Mouse (Mus musculus) CD4-positive helper T cell, adult 2 months (primary cell): Measurements from ENCODE around the gene Yaf2.

Experiments
- DNase-seq: peaks from one replicate; pipeline ENCODE4 v3.0.0-alpha.2; 2012; ENCODE audit warnings: low read depth, missing footprints, low spot score

The Yaf2 gene

GRCm38 (mm10) chr15:93287628-93288027, 49.1 kb downstream of the Yaf2 start:
- DNase-seq = no peak

DNA sequence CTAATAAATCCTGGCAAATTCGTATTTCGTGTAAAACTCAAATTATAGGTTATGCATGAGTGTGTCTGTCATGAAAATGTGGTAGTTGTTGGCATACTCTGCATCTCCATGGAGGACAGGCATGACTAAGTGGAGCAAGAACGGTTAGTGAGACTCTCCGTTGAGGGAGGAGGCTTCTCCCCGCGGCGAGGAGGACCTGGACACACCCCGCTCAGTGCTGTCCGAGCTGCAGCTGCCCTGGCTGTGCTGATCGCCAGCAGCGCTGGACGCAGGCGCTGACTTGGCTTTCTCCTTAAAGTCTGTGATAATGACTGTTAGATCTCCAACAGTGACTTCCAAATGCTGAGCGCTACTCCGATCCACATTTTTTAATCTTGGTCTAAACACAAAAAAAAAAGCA, 51.5 kb downstream of the Yaf2 start:
- DNase-seq = no peak

- no peak for DNase-seq
These were observed 52.4 kb downstream of the Yaf2 start for GRCm38 (mm10) chr15:93284326-93284725.

GRCm38 (mm10) chr15:93283349-93283748, 53.4 kb downstream of the Yaf2 start:
- DNase-seq = peak; percentile 19

- DNase-seq = peak; percentile 13
These were observed 60.5 kb downstream of the Yaf2 start for GRCm38 (mm10) chr15:93276276-93276675.

DNA sequence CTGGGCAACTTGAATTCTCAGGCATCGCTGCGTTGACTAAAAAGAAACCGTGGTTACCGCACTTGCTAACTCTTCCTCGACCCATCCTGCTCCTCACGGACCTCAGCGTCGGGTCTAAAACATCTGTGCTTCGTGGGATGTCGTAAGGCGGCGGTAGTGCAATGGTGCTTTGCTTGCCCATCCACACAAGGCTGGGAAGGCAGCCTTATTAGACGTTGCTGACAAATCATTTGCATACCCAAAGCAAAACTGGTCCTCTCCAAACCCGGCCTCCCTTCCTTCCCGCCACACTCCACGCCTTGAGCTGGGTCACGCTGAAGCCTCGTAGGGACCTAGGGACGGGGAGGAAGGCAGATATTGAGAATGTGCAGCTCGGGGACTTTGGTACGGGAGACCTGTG, 61.1 kb downstream of the Yaf2 start:
- no peak for DNase-seq

DNA sequence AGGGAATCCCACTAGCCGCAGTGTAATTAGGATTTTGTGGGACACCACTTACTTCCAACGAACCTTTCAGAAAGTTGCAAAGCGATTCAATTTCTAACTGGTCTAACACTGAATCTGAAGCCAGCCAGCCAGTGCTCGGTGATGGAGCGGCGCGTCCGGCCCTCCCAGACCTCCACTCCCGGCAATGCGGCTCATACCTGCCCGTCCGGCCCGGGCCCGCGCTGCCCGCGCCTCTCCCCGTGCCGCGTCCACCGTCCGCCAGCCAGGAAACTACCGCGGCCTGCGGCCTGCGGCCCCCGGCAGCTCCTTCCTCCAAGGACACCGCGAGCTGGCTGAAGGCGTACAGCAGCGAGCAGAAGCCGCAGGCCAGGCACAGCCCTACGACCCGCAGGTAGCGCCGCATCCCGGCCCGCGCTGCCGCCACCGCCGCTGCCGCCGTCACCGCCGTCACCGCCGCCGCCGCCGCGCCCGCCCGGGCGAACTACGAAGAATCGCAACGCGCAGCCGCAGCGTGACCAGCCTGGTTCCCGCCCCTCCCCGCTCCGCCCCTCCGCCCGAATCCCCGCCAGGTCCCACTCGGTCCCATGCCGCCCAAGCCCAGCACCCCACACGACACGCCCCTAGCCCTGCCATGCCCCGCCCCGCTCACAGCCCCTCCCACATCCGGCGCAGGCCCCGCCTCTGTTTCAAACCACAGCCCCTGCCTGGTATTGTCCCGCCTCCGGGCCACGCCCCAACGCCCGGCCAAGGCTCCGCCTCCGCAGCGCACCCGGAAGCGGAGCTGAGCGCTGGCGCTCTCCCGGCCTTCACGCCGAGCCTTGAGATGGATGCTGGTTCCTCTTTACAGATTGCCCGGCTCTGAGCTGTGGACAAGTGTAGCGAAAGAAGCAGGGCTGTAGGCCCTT, 61.8 kb downstream of the Yaf2 start, which contains the start of gene Gxylt1:
Gene Gxylt1, minus strand, starts transcription at position 501 of the 905 bp plus-strand sequence.
- peak; percentile 97 for DNase-seq

DNA sequence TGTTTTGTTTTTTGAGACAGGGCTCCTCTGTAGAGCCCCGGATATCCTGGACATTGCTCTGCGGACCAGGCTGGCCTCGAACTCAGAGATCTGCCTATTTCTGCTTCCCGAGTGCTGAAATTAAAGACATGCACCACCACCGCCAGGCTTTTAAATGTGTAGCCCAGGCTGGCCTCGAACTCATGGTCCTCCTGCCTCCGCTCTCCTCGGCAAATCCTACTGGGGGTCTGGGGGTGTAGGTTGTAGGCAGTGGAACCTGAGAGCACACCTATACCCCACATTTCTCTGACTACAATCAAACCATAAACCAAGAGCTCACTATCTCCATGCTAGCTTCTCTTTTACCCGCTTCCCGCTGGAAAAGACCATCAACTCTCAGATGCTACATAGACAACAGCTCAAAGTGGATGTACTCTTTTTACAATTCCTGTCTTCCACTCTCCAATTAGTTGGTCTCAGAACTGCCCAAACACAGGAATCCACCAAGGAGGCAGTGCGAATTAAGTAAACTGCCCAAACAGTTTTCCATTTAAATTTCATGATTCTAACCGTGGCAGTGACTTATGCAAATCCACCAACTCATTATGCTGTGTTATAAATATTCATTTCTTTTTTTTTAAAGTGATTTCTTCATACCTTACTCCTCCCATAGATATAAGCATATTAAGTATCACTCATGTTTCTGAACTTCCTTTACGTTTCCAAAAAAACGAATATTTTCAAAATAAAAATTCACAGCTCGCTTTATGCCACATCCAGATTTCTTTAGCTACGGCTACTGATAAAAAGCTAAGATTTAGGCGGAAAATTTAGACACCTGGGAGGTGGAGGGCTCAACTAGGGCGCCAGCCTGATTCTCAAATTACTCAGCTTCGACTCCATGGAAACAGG, 62.7 kb downstream of the Yaf2 start:
- DNase-seq = no peak

DNA sequence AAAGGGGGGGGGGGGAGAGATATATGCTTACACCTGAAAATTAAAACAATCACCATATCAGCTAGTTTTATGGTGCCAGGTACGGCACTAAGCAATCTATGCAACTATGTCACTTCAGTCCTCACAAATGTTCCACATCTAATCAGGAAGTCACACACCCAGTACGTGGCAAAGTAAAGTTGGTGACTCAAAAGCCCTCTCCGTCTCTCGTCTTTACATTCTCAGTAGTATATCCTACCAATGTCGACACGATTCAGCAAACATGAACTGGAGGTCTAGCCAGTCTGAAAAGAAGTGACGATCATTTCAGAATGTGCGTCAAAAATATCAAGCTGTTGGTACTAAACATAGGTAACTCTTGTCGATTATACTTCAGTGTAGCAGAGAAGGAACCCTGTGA, 63.8 kb downstream of the Yaf2 start:
- peak; percentile 42 for DNase-seq

DNA sequence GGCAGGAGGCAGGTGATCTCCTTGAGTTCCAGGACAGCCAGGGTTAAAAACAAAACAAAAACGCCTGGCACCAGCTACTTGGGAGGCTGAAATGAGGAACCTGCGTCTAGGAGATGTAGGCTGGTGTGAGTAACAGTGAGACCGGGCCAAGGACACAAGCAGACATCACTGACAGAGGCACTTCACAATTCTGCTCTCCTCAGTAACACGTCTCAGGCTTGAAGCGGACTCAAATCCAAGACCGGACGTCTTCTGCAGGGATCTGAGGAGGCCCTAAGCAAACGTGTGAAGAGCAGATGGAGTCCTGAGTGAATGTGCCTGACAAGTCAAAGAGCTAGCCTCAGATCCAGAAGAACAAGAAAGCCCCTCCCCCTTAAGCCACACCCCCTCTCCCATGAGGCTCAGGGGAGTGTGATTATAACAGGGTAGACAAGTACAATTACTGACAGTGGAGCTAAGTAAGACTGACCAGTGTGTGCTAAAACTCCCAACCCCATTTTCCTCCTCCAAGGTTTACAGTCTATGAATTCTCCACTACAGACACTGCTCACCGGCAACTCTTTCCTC, 66.4 kb downstream of the Yaf2 start:
- DNase-seq = no peak

- DNase-seq = no peak
These were observed 67.2 kb downstream of the Yaf2 start for GRCm38 (mm10) chr15:93269572-93269971.

- no peak for DNase-seq
These were observed 68.7 kb downstream of the Yaf2 start for GRCm38 (mm10) chr15:93268001-93268400.

- DNase-seq = no peak
These were observed 69.3 kb downstream of the Yaf2 start for GRCm38 (mm10) chr15:93267479-93267878.

GRCm38 (mm10) chr15:93266361-93266760, 70.4 kb downstream of the Yaf2 start:
- no peak for DNase-seq

GRCm38 (mm10) chr15:93265728-93266127, 71.0 kb downstream of the Yaf2 start:
- DNase-seq = no peak

DNA sequence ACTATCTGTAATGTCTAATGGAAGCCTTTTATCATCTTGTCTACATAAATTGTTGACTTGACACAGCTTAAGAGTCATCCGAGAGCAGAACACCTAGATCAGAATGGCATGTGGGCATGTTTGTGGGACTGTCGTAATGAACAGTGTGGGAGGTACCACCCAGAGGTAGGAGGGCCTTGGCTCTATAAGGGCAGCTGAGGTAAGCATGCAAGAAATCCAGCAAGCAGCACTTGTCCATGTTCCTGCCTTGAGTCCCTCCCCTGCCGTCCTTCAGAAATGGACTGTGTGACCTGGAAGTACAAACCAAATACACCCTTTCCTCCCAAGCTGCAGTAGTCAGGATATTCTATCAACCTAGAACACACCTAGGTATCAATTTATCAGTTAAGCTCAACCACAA, 71.5 kb downstream of the Yaf2 start:
- no peak for DNase-seq

DNA sequence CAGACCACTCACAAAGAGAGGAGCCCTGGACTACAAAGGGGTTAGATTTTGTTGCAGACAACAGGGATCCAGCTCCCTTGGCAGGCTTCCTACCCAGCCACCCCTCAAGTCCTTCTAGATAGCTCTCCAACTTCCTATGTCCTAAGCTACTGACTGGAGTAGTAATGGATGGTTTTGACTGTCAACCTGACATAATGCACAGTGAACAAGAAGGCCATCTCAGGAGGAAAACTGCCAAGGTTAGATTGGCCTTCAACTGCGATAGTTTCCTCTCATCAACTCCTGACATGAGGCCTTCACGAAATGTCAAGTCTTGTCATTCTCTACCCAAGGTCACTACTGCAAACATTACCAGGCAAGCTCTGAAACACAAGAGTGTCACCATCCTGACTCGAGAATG, 72.5 kb downstream of the Yaf2 start:
- DNase-seq = no peak

- no peak for DNase-seq
These were observed 73.2 kb downstream of the Yaf2 start for GRCm38 (mm10) chr15:93263566-93263965.

DNA sequence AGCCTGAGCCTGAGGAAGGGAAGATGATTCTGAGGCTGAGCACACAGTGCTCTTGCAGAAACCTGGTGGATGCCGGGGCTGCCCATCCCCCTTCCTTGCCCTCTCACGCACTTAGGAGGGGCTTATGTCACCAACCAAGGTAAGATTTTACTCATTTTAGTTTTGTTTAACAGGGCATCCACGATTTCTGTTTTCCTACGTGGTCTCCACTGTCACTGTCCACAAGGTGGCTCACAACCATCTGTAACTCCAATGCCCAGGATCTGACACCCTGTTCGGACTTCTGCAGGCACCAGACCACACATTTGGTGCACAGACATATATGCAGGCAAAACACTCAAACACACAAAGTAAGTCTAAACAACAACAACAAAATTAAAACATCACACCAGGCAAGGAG, 73.9 kb downstream of the Yaf2 start:
- DNase-seq = no peak

DNA sequence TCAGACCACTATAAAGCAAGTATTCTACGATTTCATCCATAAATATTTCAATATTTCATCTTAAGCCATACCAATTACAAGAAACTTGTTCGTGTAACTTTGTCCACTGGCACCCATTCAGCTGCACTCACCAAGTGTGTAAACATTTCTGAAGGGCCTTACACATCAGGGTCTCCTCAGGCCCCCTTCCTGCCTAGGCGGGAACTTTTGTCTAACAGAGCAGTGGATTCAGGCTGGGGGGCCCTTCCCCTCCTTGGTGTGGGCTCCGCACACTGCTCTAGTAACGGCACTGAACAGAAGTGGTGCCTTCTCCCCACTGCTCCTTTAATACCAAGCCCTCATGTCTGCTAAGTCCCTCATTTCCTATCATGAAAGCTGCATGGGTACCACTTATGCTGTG, 74.5 kb downstream of the Yaf2 start:
- DNase-seq = no peak

- no peak for DNase-seq
These were observed 76.8 kb downstream of the Yaf2 start for GRCm38 (mm10) chr15:93259933-93260332.

- DNase-seq = no peak
These were observed 81.4 kb downstream of the Yaf2 start for GRCm38 (mm10) chr15:93255295-93255694.
